Mouse (Mus musculus) cerebellum, adult 9-11 months (tissue): Measurements from ENCODE around the gene Cabp7.
A peak's percentile ranks its signal among the peaks of the same experiment; 100 is the strongest.
"Not testable (repeated sequence)": the region's sequence is repeated elsewhere in the genome, so short reads cannot be mapped to it uniquely, and the experiment has no call there.

ENCODE experiments used
- DNase-seq: peaks from one replicate; pipeline ENCODE4 v3.0.0; 2022

Cabp7 gene

GRCm38 (mm10) chr11:4745969-4746368 lies 609 bp downstream of the Cabp7 start:
- no peak for DNase-seq

GRCm38 (mm10) chr11:4744691-4745090 lies 1.9 kb downstream of the Cabp7 start:
- no peak for DNase-seq

DNA sequence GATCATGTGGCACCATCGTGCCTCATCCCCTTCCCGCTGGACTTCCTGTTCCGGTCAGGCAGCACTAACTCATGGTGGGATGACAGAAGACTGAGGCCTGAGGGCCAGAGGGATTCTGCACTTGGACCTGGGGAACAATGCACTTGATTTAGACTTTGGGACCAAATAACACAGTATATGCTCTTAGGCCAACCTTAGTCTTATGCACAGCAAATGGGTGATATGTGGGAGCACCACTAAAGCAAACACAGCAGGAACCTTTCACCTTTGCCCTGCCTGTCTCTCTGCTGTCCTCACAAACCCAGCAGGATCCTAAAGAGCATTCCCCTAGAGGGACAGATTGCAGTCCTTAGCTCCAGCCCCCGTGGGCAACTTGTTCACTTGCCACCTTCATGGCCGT lies 5.8 kb downstream of the Cabp7 start:
- DNase-seq: no peak

GRCm38 (mm10) chr11:4738719-4739118 lies 7.9 kb downstream of the Cabp7 start:
- no peak for DNase-seq

- peak; percentile 81 for DNase-seq
These were observed 8.9 kb downstream of the Cabp7 start for GRCm38 (mm10) chr11:4737682-4738081.

- DNase-seq: no peak
These were observed 10.2 kb downstream of the Cabp7 start for GRCm38 (mm10) chr11:4736355-4736754.

DNA sequence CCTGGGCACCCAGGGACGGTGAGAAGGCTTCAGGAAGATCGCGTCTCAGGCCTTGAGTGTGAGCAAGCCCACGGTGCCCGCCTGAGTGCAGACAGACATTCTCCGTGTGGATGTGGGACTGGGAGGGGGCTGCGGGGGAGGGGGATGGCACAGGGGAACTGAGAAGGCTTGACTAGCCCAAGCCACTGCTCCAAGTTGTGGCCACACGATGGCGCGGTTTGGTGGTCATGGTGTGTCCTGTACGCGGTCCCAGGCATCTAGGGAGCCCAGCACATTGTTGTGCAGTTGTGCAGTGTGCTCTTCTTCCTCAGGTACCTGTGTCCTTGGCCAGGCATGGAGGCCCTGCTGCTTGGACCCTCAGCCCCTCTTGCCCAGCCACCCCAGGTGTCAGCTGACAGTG lies 12.4 kb downstream of the Cabp7 start:
- DNase-seq: no peak

GRCm38 (mm10) chr11:4731781-4732180 lies 14.8 kb downstream of the Cabp7 start:
- peak; percentile 70 for DNase-seq

GRCm38 (mm10) chr11:4730913-4731312 lies 15.7 kb downstream of the Cabp7 start:
- no peak for DNase-seq

GRCm38 (mm10) chr11:4730096-4730495 lies 16.5 kb downstream of the Cabp7 start:
- no peak for DNase-seq

GRCm38 (mm10) chr11:4729603-4730002 lies 17.0 kb downstream of the Cabp7 start:
- no peak for DNase-seq

DNA sequence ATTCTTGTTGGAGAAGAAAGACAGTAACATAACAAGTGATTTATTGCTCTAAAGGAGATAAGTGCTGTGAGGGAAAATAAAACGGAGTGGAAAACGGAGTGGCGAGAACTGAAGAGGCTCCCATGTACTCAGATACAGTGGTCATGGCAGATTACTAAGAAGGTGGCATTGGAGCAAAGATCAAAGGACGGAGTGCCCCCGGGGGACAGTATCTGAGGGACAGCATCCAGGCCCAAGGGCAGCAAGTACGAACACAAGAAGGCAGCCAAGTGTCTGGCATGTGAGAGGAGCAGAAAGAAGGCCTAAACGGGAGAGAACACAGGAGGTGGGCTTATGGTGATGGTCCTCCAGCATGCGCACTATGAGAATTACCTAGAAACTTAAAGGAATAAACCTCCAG lies 24.9 kb downstream of the Cabp7 start:
- DNase-seq: no peak

DNA sequence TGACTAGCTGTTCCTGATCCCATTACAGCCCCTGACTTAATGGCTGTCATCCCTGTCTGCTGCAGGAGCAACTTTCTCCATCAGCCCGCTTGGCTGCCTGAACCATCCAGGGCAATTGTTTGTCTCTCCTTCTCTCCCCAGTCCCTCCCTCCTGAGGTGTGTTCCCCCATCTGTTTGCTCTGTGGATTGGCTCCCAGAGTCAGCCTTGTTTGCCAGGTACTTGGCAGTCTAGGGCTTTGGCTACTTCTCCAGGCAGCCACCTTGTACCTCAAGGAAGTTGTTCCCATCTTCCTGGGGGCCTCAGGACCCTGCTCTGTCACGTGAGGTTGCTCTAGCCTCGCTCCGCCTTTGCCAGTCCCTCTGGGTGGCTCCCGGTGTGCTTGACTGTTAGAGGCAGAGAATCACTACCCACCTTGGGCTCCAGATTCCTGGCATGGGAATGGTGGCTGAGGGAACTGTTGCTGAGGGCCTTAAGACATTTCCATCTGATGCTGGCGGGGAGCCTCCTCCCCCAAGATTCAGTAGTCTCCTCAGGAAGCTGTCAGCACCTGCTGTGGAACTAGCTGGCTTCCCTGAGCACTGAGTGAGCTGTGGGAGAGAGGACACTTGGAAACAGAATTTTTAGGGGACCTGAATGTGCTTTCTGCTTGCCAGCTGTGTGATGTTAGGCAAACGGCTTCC lies 25.5 kb downstream of the Cabp7 start:
- peak; percentile 86 for DNase-seq

- no peak for DNase-seq
These were observed 26.2 kb downstream of the Cabp7 start for GRCm38 (mm10) chr11:4720393-4720792.

DNA sequence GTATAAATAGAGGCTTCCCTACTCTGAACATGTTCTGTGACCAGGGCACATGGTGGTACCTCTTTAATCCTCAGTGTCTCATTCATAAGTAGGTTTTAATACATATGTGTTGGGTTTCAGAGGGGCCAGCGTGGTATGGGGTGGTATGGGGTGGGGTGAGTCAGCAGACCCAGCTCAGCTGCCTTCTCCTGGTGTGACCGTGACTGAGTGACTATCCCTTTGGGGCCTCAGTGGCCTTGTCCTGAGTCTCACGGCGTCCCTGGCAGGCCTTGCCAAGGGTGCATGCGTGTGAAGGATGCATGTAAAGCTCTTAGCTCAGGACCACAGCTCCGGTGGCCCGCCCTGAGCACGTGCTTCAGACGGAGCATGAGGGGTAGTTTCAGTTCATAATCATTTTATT lies 26.6 kb downstream of the Cabp7 start:
- DNase-seq: no peak

DNA sequence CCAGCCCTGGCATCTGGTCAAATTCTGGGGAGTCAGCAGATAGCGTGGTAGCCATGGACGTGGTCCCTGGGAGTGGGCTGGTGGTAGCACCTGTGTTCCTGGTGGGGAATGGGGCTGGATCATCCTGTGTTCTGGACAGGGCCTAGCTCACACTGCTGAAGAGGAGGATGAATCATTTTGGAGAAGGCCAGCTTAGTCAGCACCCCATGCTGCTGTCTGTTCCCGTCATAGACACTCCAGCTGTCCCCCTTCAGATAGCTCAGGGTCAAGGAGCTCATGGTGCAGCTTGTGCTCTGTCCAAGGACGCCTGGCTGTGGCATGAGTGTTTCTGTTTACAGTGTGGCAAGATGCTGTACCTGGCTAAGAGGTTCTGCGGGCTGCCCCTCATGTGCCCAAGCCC lies 28.0 kb downstream of the Cabp7 start:
- DNase-seq: no peak

- DNase-seq: no peak
These were observed 29.9 kb downstream of the Cabp7 start for GRCm38 (mm10) chr11:4716530-4717236.

DNA sequence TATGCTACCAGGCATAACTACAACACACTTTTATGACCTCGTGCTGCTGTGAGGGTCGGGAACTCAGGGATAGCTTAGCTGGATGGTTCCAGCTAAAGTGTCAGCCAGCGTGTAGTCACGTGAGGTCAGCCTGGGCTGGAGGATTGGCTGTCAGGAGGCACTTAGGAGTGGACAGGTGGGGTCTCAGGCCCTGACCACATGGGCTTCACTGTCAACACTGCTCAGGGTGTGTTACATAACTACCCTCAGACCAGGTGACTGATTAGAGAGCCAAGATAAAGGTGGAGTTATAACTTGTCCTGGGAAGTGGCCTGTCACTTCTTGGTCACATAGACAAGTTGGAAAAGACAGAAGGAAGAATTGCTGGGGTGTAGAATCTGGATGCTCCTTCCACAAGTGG lies 31.0 kb downstream of the Cabp7 start:
- DNase-seq: no peak

- DNase-seq: no peak
These were observed 31.9 kb downstream of the Cabp7 start for GRCm38 (mm10) chr11:4714727-4715126.

DNA sequence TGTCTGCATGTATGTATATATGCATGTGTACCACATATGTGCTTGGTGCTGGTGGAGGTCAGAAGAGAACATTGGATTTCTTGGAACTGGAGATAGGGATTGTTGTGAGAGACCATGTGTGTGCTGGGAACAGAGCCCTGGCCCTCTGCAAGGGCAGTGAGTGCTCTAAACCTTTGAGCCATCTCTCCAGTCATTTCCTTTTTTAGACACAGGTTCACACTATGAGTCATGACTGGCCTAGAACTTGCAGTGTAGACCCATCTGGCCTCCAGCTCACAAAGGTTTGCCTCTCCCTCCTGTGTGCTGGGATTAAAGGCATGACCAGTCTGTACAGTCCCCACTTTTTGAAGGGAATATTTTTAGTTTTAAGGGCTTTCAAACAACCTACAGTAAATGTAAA lies 33.8 kb downstream of the Cabp7 start:
- no peak for DNase-seq

DNA sequence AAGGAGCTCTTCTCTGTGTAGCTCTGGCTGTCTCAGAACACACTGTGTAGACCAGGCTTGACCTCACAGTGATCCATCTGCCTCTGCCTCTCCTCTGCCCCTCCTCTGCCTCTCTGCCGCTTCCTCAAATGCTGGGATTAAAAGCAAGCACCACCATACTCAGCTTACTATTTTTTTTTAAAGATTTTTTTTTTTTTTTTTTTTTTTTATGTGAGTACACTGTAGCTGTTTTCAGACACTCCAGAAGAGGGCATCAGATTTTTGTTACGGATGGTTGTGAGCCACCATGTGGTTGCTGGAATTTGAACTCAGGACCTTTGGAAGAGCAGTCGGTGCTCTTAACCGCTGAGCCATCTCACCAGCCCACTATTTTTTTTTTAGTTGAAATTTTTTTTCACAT lies 36.4 kb downstream of the Cabp7 start:
- not testable (repeated sequence) for DNase-seq

DNA sequence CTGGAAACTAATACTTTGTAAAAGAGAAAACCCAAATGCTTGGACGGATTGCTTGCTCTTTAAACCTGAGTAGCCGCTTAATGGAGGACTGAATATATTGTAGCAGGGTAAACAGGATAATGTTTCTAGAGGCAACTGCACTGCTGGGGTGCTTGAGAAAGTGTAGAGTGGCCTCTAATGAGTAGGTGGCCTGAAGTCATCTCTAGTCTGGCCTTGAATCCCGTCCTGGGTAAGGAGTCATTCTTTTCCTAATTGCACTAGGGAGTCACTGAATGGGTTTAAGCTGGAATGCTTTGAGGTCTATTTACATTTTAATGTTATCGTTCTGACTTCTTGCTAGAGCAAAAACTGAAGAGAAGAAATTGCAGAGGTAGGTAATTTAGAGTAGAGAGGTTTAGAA lies 41.4 kb downstream of the Cabp7 start:
- no peak for DNase-seq

DNA sequence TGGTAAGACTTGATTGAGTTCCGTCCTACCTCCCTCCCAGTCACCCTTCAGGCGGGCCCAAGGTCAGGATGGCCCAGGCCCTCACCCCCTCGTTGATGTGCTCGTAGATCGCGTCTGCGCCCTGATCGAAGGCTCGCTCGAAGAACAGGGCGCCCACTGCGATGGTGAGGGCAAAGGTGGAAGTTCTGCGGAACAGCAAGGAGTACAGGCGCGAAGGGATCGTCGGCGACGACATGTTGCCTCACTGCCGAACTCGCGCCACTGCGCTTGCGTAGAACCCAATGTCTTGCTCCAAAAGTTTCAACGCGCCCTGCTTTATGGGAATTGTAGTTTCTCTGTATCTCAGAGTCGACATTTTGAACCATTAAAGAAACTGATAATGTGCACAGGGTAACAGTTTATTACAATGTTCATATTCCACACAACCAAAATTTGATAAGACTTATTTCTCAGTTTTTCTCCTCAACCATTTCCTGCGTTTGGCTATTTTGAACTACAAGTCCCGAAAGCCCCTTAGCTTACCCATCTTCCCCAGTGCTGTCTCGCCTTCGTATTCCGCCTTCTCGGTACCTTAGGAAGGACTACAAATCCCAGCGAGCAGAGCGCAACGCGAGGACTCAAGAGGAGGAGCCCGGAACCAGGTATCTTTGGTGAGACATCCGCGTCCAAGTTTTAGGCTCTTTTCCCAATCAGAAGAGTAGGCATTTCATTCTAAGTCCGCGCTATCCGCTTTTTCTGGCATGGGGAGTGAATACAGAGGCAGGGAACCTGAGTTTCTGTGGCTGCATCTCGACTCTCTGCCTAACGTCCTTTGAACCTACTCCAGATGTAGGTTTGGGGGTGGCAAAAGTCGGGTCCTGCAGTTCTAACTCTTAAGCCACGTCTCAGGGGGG lies 42.3 kb downstream of the Cabp7 start, which contains the start of the genes Uqcr10 and Zmat5:
TSS of gene Uqcr10 (minus strand) at position 271 of the 893 bp plus-strand sequence.
TSS of gene Zmat5 (plus strand) at position 607 of the 893 bp plus-strand sequence.
- peak; percentile 93 for DNase-seq

DNA sequence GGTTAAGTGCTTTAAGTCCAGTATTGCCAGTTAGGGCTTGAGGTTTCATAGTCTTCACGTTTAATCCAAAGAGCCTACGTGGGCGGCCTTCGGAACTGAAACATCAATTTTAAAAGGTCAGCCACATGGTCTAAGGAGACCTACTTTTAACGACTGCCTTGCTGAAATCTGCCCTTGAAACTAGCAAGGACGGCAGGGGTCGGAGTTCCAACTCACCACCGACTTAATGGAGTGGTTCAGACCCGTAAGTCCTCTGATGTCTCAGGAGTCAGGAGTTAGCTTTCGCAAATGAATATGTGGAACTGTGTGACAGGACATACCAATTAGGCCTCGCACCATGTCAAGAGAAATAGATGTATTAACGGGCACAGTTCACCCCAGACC lies 42.9 kb downstream of the Cabp7 start:
- no peak for DNase-seq
